Mouse (Mus musculus) midbrain, embryonic 16.5 days (tissue): ENCODE measurements around the gene Vamp2. TPM values are rescaled to one million over a fixed set of nuclear protein-coding genes. Genes with fewer than 3 reads are reported as not detected.

Experiments
- ATAC-seq: fragments of 200-750 bp; cut with Nextera tagmentation; 2 replicates; pipeline ENCODE4 v1.8.0; 2017; ENCODE audit warnings: moderate TSS enrichment
- H3K27ac ChIP-seq: fragments of 300-500 bp; sonication (generic); 2 replicates; pipeline ENCODE4 v1.5.1; 2014; ENCODE audit warnings: mild to moderate bottlenecking, low read length, mixed read lengths
- H3K27me3 ChIP-seq: fragments of 300-500 bp; sonication (generic); 2 replicates; pipeline ENCODE4 v1.6.1; 2014; ENCODE audit warnings: low read depth, low read length, mixed read lengths; ENCODE audit not compliant: control insufficient read depth, insufficient read depth
- H3K36me3 ChIP-seq: fragments of 300-500 bp; sonication (generic); 2 replicates; pipeline ENCODE4 v1.6.1; 2014; ENCODE audit warnings: mild to moderate bottlenecking, low read length, moderate library complexity, mixed read lengths; ENCODE audit not compliant: control insufficient read depth, insufficient read depth
- H3K4me1 ChIP-seq: fragments of 300-500 bp; sonication (generic); 2 replicates; pipeline ENCODE4 v1.6.1; 2014; ENCODE audit warnings: mild to moderate bottlenecking, low read length, mixed read lengths; ENCODE audit not compliant: control insufficient read depth, insufficient read depth
- H3K4me2 ChIP-seq: fragments of 300-500 bp; sonication (generic); 2 replicates; pipeline ENCODE4 v1.6.1; 2014; ENCODE audit warnings: mild to moderate bottlenecking, low read length, mixed read lengths
- H3K4me3 ChIP-seq: fragments of 300-500 bp; sonication (generic); 2 replicates; pipeline ENCODE4 v1.5.1; 2014; ENCODE audit warnings: low read depth, mild to moderate bottlenecking, low read length, moderate library complexity, mixed read lengths
- H3K9ac ChIP-seq: fragments of 300-500 bp; sonication (generic); 2 replicates; pipeline ENCODE4 v1.6.1; 2014; ENCODE audit warnings: low read depth, low read length, mixed read lengths
- H3K9me3 ChIP-seq: fragments of 300-500 bp; sonication (generic); replicated peaks from 2 replicates; pipeline ENCODE4 v1.6.1; 2014; ENCODE audit warnings: mild to moderate bottlenecking, low read length, mixed read lengths; ENCODE audit not compliant: control insufficient read depth, poor library complexity, severe bottlenecking
- WGBS: fragments of 180-500 bp; shearing (Covaris S2); extraction: QIAGEN DNeasy Blood & Tissue Kit; methylation state at CpG from one replicate; pipeline ENCODE4 v1.1.7; 2014; 5-methylcytosine and 5-hydroxymethylcytosine counted together
- polyA plus RNA-seq: library from polyadenylated mRNA; unstranded; fragments of >200 nt; fragmentation: Nextera tagmentation; extraction: Ambion mirVana; gene quantifications from 2 replicates; pipeline ENCODE4 v1.2.1, GENCODE M21; 2015

The Vamp2 gene
- polyA plus RNA-seq, 1 experiment from 2014 or later: 438 TPM

DNA sequence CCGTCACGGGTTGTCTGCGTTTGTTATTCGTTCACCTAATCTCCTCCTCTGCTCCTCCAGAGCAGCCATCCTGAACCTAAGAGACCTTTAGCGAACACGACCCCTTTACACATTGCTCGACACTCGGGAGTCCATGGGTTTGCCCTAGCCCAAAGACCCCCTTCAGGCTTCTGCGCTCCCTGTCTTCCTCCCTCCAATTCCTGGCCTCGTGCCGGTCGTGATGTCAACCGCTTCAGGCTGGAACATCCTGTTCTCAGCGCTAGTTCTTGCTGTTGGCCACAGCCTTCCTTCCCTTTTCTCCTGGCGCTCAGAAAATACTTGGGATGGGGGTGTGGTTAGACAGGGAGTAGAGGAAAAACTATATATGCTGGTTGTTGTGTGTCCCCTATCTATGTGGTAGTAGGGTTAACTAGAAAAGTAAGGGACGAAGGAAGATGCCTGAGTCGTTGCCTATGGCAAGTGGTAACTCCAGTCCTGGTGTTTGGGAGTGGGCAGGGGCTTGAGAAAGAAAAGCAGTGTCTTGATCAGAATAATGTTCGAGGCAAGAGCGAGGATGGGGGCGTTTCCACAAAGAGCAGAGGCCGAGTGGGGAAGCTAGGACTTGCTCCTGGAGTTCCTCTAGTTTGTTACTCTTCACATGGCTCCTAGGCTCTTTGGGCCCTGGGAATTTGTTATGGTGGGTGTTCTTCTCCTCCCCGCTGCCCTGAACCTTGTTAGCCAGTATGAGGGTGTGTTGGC, 11.1 kb downstream of the Vamp2 start:
- no peaks in the 10 kb centered on the region for H3K27me3 ChIP-seq
- H3K27ac ChIP-seq: peak overlapping the region; percentile 71
- under 1% methylated on average over 22 of the region's 22 CpGs for WGBS
- H3K4me2 ChIP-seq: peak overlapping the region; percentile 97
- peaks cover 27% of the 10 kb centered on the region for H3K36me3 ChIP-seq
- H3K9ac ChIP-seq: peak overlapping the region; percentile 65
- H3K4me1 ChIP-seq: peaks cover 49% of the 10 kb centered on the region
- no peaks in the 10 kb centered on the region for H3K9me3 ChIP-seq
- no peak for ATAC-seq
- peak overlapping the region; percentile 59 for H3K4me3 ChIP-seq

DNA sequence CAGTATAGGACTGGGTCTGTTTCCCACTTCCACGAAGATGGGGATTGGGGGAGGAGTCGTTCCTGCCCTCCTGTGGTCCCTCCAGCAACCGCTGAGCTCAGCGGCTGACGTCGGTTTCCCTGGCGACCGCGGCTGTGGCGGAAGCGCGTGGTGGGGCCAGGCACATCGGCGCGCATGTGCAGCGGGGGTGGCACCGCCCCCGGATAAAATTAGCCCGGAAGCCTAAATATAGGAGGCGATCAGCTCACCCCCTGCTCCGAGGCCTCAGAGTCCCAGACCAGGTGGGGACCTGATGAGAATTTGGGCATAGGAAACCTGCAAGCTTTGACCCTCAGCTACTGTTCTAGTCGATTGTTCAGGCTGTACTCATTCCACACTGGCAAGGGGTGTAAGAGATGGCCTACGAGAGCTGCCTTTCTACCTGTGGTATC, 11.6 kb downstream of the Vamp2 start:
- Histone ChIP-seq H3K27ac (peak overlapping the region; percentile 71), H3K4me1 (peaks cover 47% of the 10 kb centered on the region)
- WGBS: under 1% methylated on average over 23 of the region's 23 CpGs

DNA sequence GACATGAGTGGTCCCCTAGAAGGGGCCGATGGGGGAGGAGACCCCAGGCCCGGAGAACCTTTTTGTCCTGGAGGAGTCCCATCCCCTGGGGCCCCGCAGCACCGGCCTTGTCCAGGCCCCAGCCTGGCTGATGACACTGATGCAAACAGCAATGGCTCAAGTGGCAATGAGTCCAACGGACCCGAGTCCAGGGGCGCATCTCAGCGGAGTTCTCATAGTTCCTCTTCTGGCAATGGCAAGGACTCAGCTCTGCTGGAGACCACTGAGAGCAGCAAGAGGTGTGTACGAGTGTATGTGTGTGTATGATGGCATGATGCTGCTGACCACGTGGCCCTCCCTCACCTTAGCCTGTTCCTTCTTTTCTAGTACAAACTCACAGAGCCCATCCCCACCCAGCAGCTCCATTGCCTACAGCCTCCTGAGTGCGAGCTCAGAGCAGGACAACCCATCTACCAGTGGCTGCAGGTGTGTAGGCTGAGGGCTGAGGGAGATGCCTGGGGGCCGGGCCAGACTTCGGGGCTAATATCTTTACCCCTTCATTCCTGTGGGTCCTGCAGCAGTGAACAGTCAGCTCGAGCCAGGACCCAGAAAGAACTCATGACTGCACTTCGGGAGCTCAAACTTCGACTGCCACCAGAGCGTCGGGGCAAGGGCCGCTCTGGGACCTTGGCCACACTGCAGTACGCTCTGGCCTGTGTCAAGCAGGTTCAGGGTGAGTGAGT, 12.5 kb downstream of the Vamp2 start:
- Histone ChIP-seq H3K4me2 (peak overlapping the region; percentile 97), H3K36me3 (peaks cover 36% of the 10 kb centered on the region), H3K27ac (no peak overlapping the region), H3K27me3 (no peaks in the 10 kb centered on the region), H3K9ac (peak overlapping the region; percentile 55), H3K4me3 (no peak overlapping the region), H3K4me1 (peaks cover 41% of the 10 kb centered on the region), H3K9me3 (no peaks in the 10 kb centered on the region)
- no peak for ATAC-seq
- WGBS: 92% methylated on average over 20 of the region's 20 CpGs

More for the DNA sequence above, 11.6 kb downstream of the Vamp2 start:
- no peaks in the 10 kb centered on the region for H3K9me3 ChIP-seq
- peak overlapping the region; percentile 65 for H3K9ac ChIP-seq
- H3K36me3 ChIP-seq: peaks cover 27% of the 10 kb centered on the region
- H3K4me2 ChIP-seq: peak overlapping the region; percentile 97
- peak; percentile 26 for ATAC-seq
- no peaks in the 10 kb centered on the region for H3K27me3 ChIP-seq
- H3K4me3 ChIP-seq: peak overlapping the region; percentile 59

DNA sequence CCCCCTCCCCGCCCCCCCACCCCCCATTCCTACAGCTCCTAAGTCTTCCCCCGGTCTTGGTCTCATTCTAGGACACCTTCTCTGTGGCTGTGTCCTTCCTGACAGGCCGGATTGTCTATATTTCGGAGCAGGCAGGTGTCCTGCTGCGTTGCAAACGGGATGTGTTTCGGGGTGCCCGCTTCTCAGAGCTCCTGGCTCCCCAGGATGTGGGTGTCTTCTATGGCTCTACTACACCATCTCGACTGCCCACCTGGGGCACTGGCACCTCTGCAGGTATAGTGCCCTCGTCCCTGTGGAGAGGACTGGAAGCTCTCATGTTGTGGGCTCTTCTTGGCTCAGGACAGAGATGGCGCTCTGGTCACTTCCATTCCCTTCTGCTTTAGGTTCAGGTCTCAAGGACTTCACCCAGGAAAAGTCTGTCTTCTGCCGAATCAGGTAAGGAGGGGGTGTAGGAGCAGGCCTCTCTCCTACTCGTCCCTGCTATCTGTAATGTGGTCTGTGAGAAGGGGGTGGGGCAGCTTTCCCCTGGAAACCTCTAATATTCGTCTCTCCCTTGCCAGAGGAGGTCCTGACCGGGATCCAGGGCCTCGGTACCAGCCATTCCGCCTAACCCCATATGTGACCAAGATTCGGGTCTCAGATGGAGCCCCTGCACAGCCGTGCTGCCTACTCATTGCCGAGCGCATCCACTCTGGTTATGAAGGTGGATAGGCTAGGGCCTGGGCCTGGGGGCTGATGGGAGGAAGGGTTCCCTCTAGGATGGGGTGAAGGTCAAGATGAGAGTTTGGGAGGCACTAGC, 13.5 kb downstream of the Vamp2 start:
- Histone ChIP-seq H3K36me3 (peaks cover 37% of the 10 kb centered on the region), H3K27ac (no peak overlapping the region), H3K4me1 (peaks cover 34% of the 10 kb centered on the region), H3K27me3 (no peaks in the 10 kb centered on the region), H3K4me2 (no peak overlapping the region), H3K9me3 (no peaks in the 10 kb centered on the region), H3K4me3 (no peak overlapping the region), H3K9ac (no peak overlapping the region)
- 92% methylated on average over 20 of the region's 21 CpGs for WGBS
- no peak for ATAC-seq

DNA sequence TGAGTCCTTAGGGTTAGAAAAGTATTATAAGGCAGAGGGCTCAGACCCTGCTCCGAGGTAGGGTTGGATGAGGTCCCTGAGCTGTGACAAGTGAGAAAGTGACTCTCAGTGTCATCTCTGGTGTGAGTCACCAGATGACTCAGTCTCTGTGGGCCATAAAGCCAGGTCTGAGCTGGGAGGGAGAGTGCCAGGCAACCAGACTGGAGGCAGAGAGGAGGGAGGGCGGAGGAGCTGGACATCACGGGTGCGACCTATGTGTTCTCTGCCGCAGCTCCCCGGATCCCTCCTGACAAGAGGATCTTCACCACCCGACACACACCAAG, 14.1 kb downstream of the Vamp2 start:
- Histone ChIP-seq H3K27me3 (no peaks in the 10 kb centered on the region), H3K36me3 (peaks cover 40% of the 10 kb centered on the region), H3K4me1 (peaks cover 29% of the 10 kb centered on the region), H3K9ac (no peak overlapping the region), H3K27ac (no peak overlapping the region), H3K4me3 (no peak overlapping the region), H3K9me3 (no peaks in the 10 kb centered on the region), H3K4me2 (no peak overlapping the region)
- WGBS: 95% methylated on average over 7 of the region's 7 CpGs
- no peak for ATAC-seq

DNA sequence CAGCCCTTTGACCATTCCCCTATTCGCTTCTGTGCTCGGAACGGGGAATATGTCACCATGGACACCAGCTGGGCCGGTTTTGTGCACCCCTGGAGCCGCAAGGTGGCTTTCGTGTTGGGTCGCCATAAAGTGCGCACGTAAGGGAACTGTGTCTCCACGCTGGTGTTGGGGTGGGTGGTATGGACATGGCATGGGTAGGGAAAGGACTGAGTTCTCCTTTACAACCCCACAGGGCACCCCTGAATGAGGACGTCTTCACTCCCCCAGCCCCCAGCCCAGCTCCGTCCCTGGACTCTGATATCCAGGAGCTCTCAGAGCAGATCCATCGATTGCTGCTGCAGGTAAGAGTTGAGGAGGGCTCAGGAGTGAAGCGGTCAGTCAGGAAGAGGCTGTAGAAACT, 14.8 kb downstream of the Vamp2 start:
- H3K36me3 ChIP-seq: peaks cover 42% of the 10 kb centered on the region
- H3K27me3 ChIP-seq: no peaks in the 10 kb centered on the region
- WGBS: 93% methylated on average over 14 of the region's 14 CpGs
- no peak overlapping the region for H3K9ac ChIP-seq
- no peak overlapping the region for H3K27ac ChIP-seq
- peaks cover 23% of the 10 kb centered on the region for H3K4me1 ChIP-seq
- no peak for ATAC-seq
- H3K4me3 ChIP-seq: no peak overlapping the region
- H3K9me3 ChIP-seq: no peaks in the 10 kb centered on the region
- H3K4me2 ChIP-seq: no peak overlapping the region

DNA sequence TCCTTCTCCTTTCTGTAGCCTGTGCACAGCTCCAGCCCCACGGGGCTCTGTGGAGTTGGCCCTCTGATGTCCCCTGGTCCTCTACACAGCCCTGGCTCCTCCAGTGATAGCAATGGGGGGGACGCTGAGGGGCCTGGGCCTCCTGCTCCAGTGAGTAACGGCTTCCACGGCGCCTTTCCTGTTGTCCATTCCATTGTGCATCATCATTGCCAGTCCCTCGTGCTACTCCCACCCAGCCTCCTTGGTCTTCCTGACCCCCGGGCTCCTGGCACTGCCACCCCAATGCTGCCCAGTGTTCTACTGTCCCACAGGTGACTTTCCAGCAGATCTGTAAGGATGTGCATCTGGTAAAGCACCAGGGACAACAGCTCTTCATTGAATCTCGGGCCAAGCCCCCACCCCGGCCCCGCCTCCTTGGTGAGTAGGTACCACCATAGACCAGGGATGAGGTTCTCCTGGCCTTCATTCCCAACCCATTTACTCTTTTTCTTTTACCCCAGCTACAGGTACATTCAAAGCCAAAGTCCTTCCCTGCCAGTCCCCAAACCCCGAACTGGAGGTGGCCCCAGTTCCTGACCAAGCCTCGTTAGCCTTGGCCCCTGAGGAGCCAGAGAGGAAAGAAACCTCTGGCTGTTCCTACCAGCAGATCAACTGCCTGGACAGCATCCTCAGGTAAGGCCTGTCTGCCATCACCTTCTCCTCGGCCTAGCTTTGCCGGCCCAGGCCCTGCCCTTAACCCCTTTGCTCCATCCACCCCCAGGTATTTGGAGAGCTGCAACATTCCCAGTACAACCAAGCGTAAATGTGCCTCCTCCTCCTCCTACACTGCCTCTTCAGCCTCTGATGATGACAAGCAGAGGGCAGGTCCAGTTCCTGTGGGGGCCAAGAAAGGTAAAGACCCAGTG, 15.5 kb downstream of the Vamp2 start:
- Histone ChIP-seq H3K36me3 (peaks cover 44% of the 10 kb centered on the region), H3K4me1 (peaks cover 16% of the 10 kb centered on the region), H3K9ac (no peak overlapping the region), H3K27ac (no peak overlapping the region), H3K4me2 (no peak overlapping the region), H3K4me3 (no peak overlapping the region), H3K9me3 (no peaks in the 10 kb centered on the region), H3K27me3 (no peaks in the 10 kb centered on the region)
- ATAC-seq: no peak
- WGBS: 90% methylated on average over 15 of the region's 15 CpGs

DNA sequence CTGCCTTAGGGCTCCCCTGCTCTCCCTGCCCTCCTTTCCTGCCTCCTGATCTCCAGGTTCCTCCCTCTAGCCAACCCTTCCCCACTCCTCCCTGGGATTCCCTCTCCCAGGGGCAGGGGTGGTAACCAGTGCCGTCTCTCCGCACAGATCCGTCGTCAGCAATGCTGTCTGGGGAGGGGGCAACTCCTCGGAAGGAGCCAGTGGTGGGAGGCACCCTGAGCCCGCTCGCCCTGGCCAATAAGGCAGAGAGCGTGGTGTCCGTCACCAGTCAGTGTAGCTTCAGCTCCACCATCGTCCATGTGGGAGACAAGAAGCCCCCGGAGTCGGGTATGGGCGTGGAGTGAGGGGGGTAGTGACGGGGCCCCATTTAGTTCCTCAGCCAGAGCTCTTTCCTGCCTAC, 16.2 kb downstream of the Vamp2 start:
- H3K27ac ChIP-seq: no peak overlapping the region
- peaks cover 11% of the 10 kb centered on the region for H3K4me1 ChIP-seq
- no peak for ATAC-seq
- H3K9ac ChIP-seq: no peak overlapping the region
- H3K4me3 ChIP-seq: no peak overlapping the region
- H3K36me3 ChIP-seq: peaks cover 47% of the 10 kb centered on the region
- whole genome bisulfite sequencing: 91% methylated on average over 14 of the region's 14 CpGs
- H3K27me3 ChIP-seq: no peaks in the 10 kb centered on the region
- H3K4me2 ChIP-seq: no peak overlapping the region
- no peaks in the 10 kb centered on the region for H3K9me3 ChIP-seq
